Mouse (Mus musculus) frontal cortex, postnatal 25 days (tissue): ENCODE results near the gene Pate3.
"Not testable (repeated sequence)": the region's sequence is repeated elsewhere in the genome, so short reads cannot be mapped to it uniquely, and the experiment has no call there.

ENCODE experiments used
- DNase-seq, 2 experiments: peaks; one replicate each; pipeline ENCODE4 v3.0.0; 2022; ENCODE audit warnings: low spot score in 2 of 2

The Pate3 gene

DNA sequence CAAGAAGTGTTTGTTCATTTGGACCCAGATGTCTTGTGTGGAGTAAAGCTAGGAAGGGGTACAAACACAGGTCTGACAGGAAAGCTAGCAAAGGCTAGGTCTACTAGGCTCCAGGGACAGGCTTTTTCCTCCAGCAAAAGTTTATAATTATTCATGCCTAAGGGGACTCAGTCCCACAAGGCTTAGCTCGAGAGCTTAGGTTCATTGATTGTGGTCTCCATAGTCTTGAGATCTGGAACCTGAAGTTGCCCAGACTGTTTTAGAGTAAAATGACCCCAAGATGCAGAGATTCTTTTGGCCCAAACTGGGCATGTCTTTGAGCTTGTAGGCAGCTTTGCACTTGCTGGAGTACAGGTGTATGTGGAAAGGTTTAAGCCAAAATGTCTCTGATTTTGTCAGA, at the start of gene Pate3:
Pate3 (minus strand) TSS at position 101 of the 400 bp plus-strand sequence.
- DNase-seq, result no peak

DNA sequence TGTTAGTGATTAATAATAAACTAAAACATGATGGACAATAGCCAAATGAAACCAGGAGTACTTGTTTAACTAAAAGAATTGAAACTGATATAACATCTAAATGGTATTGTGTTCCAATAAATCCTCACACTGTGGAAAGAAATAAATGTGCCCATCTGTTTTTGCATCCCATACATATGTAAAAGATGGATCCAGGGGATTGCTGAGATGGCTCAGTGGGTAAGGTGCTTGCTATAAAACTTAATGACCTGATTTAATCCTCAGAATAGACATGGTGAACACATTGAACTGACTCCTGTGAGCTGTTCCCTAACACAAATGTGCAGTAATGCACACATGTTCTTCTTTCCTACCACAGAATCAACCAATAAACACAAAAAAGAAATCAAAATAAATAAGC, 43.9 kb upstream of the Pate3 start:
- no peak for DNase-seq

DNA sequence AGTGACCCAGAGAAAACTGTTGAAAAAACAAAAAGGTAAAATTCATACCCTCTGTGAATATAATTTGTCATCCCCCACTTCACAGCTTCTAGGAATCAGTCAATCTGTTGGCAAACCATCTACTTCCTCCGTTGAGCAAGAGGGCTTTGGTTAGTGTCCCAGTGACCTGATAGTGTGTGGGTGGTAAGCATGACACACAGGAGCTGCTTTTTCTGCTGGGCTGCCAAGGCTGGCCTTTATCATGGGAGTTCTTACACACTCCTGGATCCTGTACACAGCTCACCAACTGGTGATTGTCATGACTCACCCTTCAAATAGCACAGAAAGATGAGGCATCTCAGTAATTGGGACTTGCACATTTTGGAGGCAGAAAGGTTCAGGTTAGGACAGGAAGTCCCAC, 39.0 kb upstream of the Pate3 start, which contains the start of gene Pate1:
Pate1 (minus strand) TSS at position 378 of the 400 bp plus-strand sequence.
- no peak for DNase-seq

DNA sequence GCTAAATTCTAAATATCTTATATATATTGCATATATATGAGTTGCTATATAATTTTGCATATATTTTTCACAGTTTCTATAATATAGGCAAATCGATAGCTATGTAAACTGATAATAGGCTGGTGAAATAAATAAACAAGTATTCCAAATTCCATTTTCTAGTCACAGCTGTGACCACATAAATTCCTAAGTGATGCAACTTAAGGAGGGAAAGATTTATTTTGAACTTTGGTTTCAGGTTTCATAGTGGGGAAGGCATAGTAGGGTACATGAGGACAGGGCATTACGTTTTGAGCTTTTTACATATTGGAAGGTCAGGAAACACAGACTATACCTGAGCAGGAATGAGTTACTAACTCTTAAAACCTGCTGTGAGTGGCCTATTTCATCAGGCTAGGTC, 25.6 kb upstream of the Pate3 start:
- no peak for DNase-seq

DNA sequence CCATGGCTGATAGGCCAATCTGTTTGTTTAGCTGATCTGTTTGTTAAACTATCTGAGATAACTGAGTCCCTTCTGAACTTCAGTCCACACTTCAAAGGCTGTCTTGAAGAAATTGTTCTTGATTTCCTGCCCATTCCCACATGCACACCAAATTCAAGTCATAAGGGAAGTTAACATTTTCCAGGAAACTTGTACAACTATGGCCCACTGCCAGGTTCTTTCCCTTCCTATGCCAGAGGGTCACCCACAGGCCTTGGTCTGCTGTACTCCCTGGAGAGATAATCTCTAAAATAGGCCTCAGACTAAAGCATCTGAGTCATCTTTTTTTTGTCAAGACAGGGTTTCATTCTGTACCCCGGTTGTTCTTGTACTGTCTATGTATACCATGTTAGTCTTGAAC, 15.0 kb downstream of the Pate3 start:
- DNase-seq, result no peak

DNA sequence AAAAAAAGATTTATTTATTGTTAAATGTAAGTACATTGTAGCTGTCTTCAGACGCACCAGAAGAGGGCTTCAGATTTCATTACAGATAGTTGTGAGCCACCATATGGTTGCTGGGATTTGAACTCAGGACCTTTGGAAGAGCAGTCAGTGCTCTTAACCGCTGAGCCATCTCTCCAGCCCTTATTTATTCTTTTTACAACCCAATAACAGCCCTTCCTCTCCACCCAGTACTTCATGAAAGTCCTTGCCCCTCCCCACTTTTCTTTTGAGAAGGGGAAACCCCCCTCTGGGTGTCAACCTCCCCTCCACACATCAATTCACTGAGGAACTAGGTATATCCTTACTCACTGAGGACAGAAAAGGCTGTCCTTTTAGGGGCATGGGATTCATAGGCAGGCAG, 31.2 kb downstream of the Pate3 start:
- DNase-seq, result not testable (repeated sequence)

DNA sequence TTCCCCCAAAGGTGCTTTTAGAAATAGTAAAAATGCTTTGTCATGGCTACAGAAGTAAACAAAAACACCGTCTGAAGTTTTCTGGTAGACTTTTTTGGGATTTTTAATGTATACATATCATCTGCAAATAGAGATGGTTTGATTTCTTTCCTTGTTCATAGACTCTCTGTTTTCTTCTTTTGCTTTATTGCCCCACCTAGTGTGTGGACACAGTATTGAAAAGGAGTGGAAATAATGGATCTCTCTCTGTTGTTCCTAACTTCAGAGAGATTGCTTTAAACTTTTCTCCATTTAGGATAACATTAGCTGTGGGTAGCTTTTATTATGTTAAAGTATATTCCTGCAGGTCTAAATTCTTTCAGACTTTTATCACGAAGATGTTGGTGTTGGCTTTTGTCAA, 34.0 kb downstream of the Pate3 start:
- DNase-seq, result no peak

DNA sequence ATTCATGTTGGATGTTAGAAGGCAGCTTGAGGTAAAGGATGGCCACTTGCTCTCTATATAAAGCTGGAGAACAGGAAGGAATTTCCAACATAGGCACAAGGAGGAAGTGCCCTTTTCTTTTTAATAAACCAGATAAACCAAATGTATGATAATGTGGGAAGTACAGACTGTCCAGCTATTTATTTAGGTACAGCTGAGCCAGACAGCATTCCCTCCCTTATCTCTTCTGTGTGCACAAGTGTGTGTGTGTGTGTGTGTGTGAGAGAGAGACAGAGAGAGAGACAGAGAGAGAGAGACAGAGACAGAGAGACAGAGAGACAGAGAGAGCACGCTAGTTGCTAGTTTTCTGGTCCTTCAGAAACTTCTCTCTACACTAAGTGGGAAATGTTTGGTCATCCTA, 36.2 kb downstream of the Pate3 start, which contains the start of gene Pate4:
Pate4 (minus strand) TSS at position 101 of the 400 bp plus-strand sequence.
- DNase-seq, result no peak

DNA sequence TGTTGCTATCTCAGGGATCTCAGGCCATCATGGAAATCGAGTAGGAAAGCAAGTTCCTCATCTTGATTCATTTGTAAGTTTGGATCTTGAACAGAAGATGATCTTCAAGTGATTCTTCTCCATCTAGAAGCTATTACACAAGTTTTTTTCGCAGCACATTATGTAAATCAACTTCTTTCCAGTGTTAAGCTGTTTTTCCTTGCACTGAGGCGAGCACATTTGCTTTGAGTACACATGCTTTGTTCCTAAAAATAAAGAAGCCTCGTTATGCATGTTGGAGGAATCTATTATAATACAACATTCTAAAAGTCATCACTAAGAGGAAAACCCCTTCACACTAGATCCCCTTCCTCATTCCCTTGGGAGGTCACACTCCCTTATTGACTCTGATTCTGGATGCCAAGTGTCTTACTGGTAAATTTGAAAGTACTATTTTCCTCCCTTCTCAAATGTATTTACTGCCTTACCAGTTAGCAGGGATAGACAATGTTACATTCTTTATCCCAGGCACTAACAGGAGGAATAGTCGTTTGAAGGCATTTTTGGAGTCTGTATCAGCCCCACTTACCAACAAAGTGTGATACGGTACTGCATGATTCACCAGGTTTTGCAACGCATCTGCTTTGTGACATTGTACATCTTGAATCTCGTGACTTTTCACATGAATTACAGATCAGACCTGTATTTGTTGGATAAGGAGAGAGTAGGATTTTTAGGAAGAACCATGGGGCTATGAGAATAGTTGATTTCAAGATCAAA, 40.2 kb downstream of the Pate3 start:
- DNase-seq, result no peak
